Mouse (Mus musculus) adrenal gland, postnatal 10 days (tissue): ENCODE results near the gene Purb. TPM values are rescaled to one million over a fixed set of nuclear protein-coding genes. Genes with fewer than 3 reads are reported as not detected.

Experiments used
- DNase-seq: peaks from one replicate; pipeline ENCODE4 v3.0.0; 2021; ENCODE audit warnings: mixed read lengths
- long read RNA-seq, 2 experiments: library from polyadenylated mRNA; stranded (forward); transcript quantifications; one replicate each; pipeline ENCODE4 v2.0.0; 2021
- total RNA-seq, 2 experiments: library from RNA; stranded (reverse); gene quantifications; 2 replicates each; pipeline ENCODE4 v1.2.3; 2021

Purb gene
- total RNA-seq, result 10 to 100 TPM; 62.7 to 71.0 TPM
- long read RNA-seq, experiment 1, full-length matches to known transcripts, result 352 of 352 reads
- long read RNA-seq, experiment 1, partial matches to known transcripts, result 0 of 352 reads
- long read RNA-seq, experiment 1, other reads (novel, unspliced or antisense), result 0 of 352 reads
- long read RNA-seq, experiment 2, full-length matches to known transcripts, result 34 of 34 reads
- long read RNA-seq, experiment 2, partial matches to known transcripts, result 0 of 34 reads
- long read RNA-seq, experiment 2, other reads (novel, unspliced or antisense), result 0 of 34 reads

- DNase-seq, result peak; percentile 97
Observed at GRCm38 (mm10) chr11:6475867-6476484, at the start of gene Purb. Gene Purb (minus strand): TSS chr11:6475917.

DNA sequence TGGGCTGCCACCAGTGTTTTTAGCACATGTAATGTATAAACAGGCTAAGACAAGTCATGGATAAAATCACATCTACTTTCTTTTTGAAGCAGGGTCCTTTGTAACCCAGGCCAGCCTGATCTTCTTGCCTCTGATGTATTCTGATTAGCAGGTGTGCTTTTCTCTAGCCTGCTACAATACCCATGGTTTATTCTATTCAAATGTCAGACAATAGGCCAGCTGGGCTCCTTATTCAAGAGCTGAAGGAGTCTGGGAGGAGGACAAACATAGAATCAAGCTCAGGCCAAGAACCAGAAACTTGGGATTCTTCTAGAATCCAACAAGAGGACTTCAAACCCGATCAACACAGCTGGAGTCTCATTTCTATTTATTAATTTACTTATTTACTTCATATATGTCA is 49.5 kb upstream of the Purb start:
- no peak for DNase-seq

DNA sequence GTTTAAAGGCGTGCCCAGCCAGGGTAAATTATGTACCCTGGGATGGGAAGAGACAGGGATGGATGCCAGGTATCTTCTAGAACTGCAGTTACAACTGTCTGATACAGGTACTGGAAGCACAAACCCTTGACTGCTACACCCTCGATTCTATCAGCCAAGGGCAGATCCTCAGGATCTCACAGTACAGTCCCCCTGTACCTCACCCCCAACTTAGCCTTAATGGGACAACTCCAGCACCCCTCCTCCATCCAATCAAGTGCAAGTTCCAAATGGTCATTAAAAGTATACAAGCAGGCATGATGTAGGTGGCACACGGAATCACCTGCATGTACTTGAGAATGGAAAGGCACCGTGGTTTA is 49.1 kb upstream of the Purb start:
- no peak for DNase-seq

DNA sequence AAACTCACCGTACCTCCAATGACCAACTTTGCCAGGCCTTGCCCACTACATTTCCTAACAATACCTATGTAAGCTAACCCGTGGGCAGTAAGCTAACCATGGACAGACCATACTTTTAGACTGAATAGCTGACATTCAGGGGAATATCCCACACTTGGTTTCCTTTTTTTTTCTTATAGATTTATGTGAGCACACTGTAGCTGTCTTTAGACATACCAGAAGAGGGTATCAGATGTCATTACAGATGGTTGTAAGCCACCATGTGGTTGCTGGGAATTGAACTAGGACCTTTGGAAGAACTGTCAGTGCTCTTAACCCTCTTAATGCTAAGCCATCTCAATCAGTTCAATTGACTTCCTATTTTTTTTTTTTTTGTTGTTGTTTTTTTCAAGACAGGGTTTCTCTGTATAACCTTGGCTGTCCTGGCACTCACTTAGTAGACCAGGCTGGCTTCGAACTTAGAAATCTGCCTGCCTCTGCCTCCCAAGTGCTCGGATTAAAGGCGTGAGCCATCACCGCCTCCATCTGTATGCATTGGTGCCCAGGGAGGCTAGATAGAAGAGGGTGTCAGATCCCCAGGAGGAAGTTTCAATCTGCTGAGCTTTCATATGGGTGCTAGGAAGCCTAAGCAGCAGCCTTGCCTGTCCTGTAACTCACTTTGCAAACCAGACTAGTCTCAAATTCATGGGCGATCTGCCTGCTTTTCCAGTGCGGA is 48.6 kb upstream of the Purb start:
- no peak for DNase-seq

GRCm38 (mm10) chr11:6523662-6524088 is 48.0 kb upstream of the Purb start:
- no peak for DNase-seq

DNA sequence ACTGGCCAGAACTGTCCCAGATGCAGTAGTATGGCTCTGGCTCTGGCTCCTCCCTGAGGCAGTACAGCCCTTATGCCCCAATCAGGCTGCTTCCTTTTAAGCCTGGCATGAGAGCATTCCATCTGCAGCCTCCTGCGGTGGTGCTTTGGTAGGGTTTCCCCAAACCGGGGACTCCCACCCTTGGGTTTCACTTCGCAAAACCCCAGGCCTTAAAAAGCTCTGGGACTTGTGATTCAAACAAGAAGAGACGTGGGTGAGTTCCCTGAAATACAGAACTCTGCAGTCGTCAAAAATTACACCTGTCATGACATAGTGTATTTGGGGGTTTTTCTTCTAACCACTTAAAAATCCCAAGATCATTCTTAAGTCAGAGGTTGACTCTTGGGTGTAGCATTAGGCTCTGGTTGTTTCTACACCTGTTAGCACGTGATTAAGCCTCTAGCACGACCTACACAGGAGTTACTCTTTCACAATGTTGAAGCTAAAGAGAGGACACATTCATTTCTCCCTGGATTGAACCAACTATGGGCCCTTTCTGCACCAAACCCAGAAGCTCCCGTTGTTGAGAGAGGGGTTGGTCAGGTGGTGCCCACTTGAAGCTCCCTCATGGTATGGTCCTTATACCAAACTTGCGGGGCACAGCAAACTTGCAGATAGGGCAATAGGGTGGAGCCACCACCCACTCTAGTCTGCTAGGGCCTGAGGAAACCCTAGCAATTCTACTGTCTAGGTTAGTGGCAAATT is 47.2 kb upstream of the Purb start:
- DNase-seq, result no peak

DNA sequence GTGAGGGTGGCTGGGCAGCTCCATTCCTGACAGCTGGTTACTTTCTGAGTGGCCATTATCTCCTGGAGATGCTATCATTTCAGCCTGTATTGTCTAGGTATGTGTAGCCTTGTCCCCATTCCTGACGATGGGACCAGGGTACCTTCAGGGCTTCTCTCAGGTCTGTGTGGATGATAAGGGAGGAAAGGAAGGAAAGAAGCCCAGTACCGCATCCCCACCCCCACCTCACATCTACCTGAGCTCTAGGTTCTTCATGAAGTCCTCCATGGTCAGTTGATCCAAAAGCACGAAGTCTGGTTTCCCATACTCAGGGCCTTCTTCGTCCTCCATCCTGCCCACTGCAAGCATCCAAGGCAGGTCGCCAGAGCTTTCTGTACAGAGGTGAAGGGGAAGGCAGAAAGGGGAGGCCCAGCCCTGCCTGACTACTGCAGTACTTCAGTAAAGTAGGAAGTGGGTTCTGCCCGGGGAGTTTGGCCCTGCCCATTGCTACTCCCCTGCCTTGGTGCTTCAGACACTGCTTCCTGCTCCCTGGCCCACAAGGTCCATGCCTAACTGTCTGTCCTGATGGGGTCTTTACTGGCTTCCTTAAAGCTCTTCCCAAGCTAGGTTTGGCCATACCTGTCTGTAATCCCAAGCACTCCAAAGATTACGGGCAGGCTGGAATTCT is 44.9 kb upstream of the Purb start, which contains the start of gene Myo1g:
Myo1g (minus strand) TSS at position 459 of the 667 bp plus-strand sequence.
- DNase-seq, result no peak

DNA sequence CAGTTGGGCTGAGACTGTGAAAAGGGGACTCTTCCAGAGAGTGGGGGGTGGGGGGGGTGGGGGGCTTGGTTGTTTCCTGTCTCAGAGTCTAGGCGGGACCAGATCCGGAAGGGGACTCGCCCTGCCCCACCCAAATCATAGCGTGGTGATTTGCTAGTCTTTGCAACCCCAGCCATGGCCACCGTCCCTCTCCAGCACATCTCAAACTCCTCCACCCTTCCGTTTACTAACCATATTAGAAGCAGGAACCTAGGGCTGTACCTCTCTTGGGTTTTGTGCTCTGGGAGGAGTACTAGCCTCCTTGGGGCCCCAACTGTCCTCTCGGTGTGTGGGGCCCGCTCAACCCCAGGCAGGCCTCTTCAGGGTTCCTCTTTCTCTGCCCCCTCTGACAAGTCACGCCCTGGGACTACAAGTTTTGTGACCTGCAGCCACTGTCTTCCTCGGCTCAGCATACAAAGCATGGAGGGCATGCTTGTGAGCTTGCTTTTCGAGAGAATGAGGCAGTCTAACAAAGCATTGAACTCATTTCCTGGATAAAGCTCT is 43.8 kb upstream of the Purb start:
- DNase-seq, result no peak

GRCm38 (mm10) chr11:6514837-6515236 is 39.1 kb upstream of the Purb start:
- DNase-seq, result no peak

DNA sequence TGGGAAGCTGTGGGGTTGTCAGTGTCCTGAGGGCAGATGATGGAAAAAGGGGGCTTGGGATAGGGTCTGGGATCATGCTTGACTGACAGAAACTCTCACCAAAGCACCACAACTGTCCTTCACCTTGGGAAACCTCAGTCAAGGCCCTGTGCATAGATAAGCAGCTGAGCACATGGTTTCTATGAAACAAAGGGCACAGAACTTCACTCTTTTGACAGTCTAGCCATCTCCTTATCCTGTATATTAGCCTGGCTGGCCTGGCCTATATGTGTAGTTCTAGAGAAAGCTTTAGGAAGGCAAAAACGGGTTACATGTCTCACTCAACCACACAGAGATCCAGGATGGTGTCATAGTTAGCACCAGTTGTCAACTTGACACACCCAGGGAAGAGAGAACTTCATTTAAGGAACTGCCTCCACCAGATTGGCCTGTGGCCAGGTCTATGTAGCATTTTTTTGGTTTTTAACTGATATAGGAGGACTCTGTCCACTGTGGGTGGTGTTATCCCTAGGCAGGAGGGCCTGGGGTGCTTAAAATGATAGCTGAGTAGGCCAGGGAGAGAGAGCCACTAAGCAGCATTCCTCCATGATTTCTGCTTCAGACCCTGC is 32.7 kb upstream of the Purb start:
- no peak for DNase-seq

GRCm38 (mm10) chr11:6506516-6506915 is 30.8 kb upstream of the Purb start:
- no peak for DNase-seq

DNA sequence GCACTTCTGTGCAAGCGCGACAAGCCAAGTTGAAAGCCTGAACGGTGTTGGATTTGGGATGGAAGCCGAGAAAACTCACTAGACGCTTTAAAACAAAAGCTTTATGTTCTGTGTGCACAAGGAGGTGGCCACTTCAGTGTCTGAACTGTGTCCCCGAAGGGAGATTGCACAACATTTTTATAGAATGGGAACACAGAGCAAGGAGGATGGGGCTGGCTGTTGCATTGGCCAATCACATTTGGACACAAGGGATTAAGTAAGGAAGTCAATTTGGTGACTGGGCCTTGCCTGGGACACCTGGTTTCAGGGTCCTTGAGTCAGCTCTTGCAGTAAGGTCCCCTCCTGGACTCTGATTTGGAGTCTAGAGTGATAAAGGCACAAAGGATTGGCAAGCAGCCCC is 29.0 kb upstream of the Purb start:
- no peak for DNase-seq

DNA sequence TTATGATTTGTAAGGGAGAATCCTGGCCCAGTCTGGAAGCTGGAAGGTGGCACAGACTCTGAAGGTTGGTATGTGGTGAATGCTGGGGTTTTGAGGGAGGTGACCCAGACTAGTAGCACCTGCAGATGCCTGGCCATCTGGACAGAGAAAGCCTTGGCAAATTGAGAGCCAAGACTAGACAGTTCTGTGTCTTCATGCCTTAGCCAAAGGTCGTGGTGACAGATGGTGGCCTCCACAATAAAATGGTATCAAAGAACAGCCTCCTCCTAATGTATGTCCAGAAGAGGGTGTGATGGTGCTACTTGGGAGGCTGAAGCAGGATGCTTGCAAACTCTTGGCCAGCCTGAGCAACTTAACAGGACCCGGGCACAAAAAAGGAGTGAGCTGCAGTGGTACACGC is 28.5 kb upstream of the Purb start:
- DNase-seq, result no peak

DNA sequence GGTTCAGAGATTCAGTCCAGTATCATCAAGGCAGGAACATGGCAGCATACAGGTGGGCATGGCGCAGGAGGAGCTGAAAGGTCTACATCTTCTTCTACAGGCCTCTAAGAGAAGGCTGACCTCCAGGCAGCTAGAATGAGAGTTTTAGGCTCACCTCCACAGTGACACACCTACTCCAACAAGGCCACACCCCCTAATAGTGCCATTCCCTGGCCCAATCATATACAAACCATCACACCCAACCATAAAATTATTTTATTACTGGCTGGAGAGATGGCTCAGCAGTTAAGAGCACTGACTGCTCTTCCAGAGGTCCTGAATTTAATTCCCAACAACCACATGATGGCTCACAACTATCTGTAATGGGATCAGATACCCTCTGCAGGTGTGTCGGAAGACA is 26.8 kb upstream of the Purb start:
- no peak for DNase-seq

DNA sequence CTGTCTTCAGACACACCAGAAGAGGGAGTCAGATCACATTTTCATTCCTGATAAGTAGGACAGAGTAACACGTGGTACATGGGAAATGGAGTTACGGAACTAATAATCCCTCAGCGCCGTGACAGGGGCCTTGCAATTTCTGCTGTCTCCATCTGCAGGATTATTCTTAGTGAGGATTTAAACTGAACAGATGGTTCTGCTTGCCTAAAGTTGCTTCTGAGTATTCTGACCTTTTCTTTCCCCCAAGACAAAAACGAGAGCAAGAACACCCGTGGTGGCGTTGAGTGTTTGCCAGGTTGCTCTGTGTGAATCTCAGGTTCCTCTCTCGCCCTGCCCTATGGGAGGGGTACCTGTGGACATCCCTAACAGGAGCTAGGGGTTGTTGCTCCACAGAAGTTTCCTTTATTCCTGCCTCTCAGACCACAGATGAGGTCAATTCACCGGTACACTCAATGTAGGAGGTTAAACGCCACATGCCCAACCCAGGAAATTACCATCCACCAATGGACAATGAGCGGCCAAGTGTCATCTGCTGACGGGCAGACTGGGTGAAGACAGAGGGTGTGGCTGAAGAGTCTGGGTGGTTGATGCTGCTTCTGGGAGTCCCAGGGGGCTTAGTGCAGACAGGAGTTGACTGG is 21.7 kb upstream of the Purb start:
- no peak for DNase-seq

GRCm38 (mm10) chr11:6489691-6490503 is 14.2 kb upstream of the Purb start:
- peak; percentile 68 for DNase-seq

DNA sequence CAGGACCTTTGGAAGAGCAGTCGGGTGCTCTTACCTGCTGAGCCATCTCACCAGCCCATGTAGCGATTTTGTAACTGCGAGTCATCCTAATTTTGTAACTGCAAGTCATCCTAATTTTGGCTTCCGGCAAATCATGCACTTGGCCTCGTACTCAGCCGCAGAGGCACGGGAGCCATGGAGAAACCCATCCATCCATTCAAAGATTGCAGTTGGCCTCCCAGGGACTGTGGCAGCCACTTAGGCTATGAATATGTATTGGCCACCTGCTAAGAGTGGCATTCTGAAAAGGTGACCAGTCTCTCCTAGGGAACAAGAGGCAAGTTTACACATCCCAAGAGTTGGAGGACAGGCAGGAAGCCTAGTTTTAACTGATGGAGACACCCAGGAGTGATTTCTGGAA is 13.5 kb upstream of the Purb start:
- no peak for DNase-seq

DNA sequence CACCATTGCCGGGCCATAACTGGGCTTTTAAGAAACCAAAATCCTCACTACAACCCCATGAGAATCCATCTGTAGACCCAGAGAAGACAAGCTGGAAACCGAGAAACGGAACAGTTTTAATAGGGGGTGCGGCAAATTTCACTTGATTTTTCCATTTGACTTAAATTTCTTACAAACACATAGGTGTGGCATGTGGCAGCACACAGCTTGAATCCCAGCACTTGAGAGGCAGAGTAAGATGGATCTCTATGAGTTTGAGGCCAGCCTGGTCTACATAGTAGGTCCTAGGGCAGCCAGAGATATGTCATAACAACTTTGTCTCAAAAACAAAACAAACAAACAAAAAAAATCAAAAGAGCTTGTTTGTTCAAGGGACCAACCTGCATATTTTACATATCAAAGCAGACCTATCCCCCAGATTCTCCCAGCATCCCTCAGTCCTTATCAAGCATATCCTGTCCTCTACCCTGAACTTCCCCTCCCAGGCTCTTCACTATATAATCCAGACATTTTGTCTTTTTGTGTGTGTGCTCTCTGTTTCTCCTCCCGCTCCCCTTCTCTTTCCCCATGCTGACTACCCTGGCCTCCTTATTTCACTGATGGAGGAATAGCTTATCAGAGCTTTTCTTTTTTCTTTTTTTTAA is 12.4 kb upstream of the Purb start:
- no peak for DNase-seq

- DNase-seq, result no peak
Observed at GRCm38 (mm10) chr11:6487496-6487895, 11.8 kb upstream of the Purb start.

GRCm38 (mm10) chr11:6486916-6487315 is 11.2 kb upstream of the Purb start:
- DNase-seq, result no peak
